Mouse (Mus musculus) hindbrain, postnatal 0 days (tissue): ENCODE measurements at regions not wholly inside any gene's neighbourhood (a gene's known extent, or its start where the extent isn't known, plus 50 kb on each side); places are given as distances from the start of the nearest gene placed in this dataset.

Source experiments
- ATAC-seq: fragments of 200-750 bp; cut with Nextera tagmentation; 2 replicates; pipeline ENCODE4 v1.8.0; 2017; ENCODE audit warnings: mild to moderate bottlenecking, moderate TSS enrichment, moderate library complexity
- DNase-seq: peaks from one replicate; pipeline ENCODE4 v3.0.0-alpha.2; 2015; ENCODE audit warnings: low spot score
- H3K27ac ChIP-seq: fragments of 300-500 bp; sonication (generic); 2 replicates; pipeline ENCODE4 v1.5.1; 2014; ENCODE audit warnings: mild to moderate bottlenecking
- H3K27me3 ChIP-seq: fragments of 300-500 bp; sonication (generic); 2 replicates; pipeline ENCODE4 v1.6.1; 2014; ENCODE audit warnings: low read length, mixed read lengths; ENCODE audit not compliant: insufficient read depth
- H3K36me3 ChIP-seq: fragments of 300-500 bp; sonication (generic); 2 replicates; pipeline ENCODE4 v1.6.1; 2014; ENCODE audit warnings: low read length, mixed read lengths; ENCODE audit not compliant: insufficient read depth
- H3K4me1 ChIP-seq: fragments of 300-500 bp; sonication (generic); 2 replicates; pipeline ENCODE4 v1.6.1; 2014; ENCODE audit warnings: antibody characterized with exemption, low read length, mixed read lengths; ENCODE audit not compliant: insufficient read depth
- H3K4me2 ChIP-seq: fragments of 300-500 bp; sonication (generic); 2 replicates; pipeline ENCODE4 v1.6.1; 2014; ENCODE audit warnings: low read depth, mild to moderate bottlenecking, low read length, moderate library complexity, mixed read lengths
- H3K4me3 ChIP-seq: fragments of 300-500 bp; sonication (generic); 2 replicates; pipeline ENCODE4 v1.5.1; 2014; ENCODE audit warnings: low read length
- H3K9ac ChIP-seq: fragments of 300-500 bp; sonication (generic); replicated peaks from 2 replicates; pipeline ENCODE4 v1.6.1; 2014; ENCODE audit warnings: mild to moderate bottlenecking, low read length, moderate library complexity, mixed read lengths
- H3K9me3 ChIP-seq: fragments of 300-500 bp; sonication (generic); 2 replicates; pipeline ENCODE4 v1.6.1; 2016; ENCODE audit warnings: low read length, mixed read lengths
- CTCF ChIP-seq: IDR thresholded peaks from 2 replicates; pipeline ENCODE4 v1.5.1; 2016; ENCODE audit warnings: antibody characterized with exemption, control low read depth, low read depth
- WGBS: fragments of 180-500 bp; shearing (Covaris S2); extraction: QIAGEN DNeasy Blood & Tissue Kit; methylation state at CpG from one replicate; pipeline ENCODE4 v1.1.7; 2014; 5-methylcytosine and 5-hydroxymethylcytosine counted together

DNA sequence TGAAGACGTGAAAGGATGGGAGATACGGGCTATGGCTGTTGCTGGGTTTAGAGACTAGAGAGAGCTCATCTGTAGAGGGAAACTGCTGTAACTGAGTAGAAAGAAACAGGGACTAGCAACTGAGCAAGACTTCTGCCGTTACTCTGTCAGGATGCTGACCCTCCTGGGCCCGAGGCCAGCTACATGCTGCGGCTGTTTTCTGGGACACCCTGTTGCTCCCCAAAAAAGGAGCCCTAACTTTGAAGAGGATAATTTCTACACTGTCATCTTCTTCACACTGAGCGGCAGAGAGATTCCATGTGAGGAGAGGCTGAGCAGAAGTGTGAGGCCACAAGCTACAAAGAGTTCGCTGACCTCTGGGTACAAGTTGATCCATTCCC is 74.2 kb upstream of the Ralgps2 start:
- no peak for DNase-seq
- Histone ChIP-seq H3K9me3 (no peaks in the 10 kb centered on the region), H3K4me1 (no peaks in the 10 kb centered on the region), H3K36me3 (no peaks in the 10 kb centered on the region), H3K4me2 (no peak overlapping the region), H3K27ac (no peak overlapping the region; the same call in 1 of the 2 replicates), H3K27me3 (no peaks in the 10 kb centered on the region), H3K9ac (no peak overlapping the region), H3K4me3 (no peak overlapping the region)
- TF ChIP-seq CTCF, result no peak
- WGBS, result 55% methylated on average over 7 of the region's 7 CpGs
- ATAC-seq, result no peak

DNA sequence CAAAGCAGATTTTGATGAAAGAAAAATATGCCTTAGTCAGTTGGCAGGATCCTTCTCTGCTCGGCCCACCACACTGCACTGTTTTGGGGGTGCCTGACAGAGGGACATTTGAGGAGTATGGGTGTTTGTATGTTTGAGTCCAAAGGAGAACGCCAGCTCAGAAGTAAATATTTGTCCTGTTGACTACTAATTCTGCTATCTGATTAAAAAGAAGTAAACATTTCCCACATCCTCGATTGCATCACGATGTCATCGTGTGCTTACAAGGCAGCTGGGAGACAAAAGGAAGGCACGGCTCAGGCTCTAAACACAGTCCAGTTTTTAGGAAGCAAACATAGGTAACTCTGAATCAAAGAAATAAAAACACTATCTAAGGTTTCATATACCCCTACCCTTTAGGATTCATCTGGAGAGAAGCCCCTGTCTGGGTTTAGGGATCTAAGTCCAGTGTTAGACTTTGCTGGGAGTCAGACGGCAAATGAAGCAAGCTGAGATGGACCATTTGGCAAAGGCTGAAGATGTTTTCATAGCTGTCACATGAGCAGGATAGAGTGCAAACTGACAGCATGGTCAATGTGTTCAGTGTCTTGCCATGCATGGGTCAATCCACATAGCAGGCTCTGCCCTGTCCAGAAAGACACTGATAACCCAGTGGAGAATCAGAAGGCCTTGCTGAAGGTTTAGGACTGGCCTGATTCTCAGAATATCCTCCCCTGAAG is 73.7 kb upstream of the Ralgps2 start:
- Histone ChIP-seq H3K27ac (no peak overlapping the region; the same call in 1 of the 2 replicates), H3K4me3 (no peak overlapping the region), H3K4me1 (no peaks in the 10 kb centered on the region), H3K9me3 (no peaks in the 10 kb centered on the region), H3K4me2 (no peak overlapping the region), H3K36me3 (no peaks in the 10 kb centered on the region), H3K27me3 (no peaks in the 10 kb centered on the region), H3K9ac (no peak overlapping the region)
- 67% methylated on average over 7 of the region's 7 CpGs for WGBS
- no peak for DNase-seq
- ATAC-seq, result no peak
- no peak for TF ChIP-seq CTCF

DNA sequence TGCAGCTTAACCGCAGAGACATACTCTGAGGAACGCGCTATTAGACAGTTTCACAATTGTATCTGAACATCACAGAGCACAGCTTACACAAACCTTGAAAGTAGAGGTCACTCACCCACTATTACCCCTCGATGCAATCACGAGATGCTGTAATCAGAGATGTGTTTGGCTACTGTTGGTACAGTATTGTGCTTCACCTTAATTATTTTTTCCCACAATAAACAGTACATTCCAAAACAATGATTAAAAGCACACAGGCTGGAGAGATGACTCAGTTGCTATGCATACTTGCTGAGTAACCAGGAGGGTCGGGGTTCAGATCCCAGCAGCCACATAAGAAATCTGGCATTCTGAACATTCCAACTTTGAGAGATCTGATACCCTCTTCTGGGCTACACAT is 71.8 kb upstream of the Ralgps2 start:
- H3K9me3 ChIP-seq, result no peaks in the 10 kb centered on the region
- no peak overlapping the region for H3K4me3 ChIP-seq
- H3K4me1 ChIP-seq, result no peaks in the 10 kb centered on the region
- no peak overlapping the region for H3K27ac ChIP-seq
- TF ChIP-seq CTCF, result no peak
- ATAC-seq, result no peak
- no peaks in the 10 kb centered on the region for H3K36me3 ChIP-seq
- WGBS, result 93% methylated on average over 6 of the region's 6 CpGs
- no peaks in the 10 kb centered on the region for H3K27me3 ChIP-seq
- H3K4me2 ChIP-seq, result no peak overlapping the region
- DNase-seq, result no peak
- no peak overlapping the region for H3K9ac ChIP-seq

DNA sequence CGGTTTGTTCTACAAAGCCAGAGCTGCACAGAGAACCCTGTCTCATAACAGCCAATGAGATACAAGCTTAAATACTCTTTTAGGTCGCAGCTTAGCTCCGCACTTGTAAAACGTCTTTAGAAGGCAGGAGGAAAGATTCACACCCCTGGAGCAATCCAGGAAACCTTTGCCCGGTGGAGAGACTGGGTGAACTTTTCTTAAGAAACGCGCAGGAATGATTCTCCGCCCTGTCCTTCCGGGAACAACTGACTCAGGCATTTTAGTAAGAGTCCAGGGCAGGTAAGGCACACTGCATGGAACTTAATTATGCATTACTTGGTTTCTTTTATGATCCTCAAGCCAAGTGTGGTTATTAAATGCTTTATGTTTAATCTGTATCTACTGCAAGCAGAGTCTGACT is 70.0 kb upstream of the Ralgps2 start:
- Histone ChIP-seq H3K4me3 (no peak overlapping the region), H3K9me3 (no peaks in the 10 kb centered on the region), H3K4me2 (no peak overlapping the region), H3K27me3 (no peaks in the 10 kb centered on the region), H3K36me3 (no peaks in the 10 kb centered on the region), H3K27ac (no peak overlapping the region), H3K4me1 (no peaks in the 10 kb centered on the region), H3K9ac (no peak overlapping the region)
- no peak for TF ChIP-seq CTCF
- no peak for DNase-seq
- no peak for ATAC-seq
- WGBS, result 81% methylated on average over 9 of the region's 9 CpGs

DNA sequence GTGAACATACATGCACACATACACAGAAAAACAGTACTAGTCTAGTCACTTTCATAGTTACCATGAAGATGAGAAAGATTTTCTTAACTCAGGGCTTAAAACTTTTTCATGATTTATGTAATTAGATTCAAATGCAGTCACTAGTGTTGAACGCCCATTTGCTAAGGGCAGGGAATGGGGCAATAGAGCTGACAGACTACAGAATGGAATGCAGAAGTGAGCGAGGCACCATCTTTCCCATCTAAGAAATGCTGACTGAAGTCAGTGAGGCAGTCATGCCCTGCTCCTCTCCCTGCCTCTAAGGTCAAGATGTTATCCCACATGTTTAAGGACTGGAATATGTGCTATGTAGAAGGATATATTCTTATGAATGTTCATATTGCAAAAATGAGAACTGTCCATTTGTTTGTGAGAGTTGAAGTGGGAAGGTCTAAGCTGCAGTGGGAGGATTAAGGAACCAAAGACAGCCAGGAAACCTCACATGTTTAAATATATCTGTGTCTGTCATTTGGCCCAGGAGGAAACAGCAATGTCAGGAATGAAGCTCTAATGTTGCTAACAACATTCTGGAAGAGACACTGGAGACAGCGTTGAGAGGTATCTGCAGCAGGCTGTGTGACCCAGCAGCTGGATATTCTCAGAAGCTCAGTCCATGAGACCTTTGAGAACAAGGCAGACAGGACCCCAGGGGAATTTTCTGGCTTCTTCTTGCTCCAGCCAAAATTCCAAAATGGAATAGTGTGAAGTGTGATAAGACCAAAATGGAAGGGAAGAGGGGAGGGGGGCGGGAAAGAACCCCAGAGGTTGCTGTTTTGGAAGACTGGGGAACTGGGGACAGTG is 68.7 kb upstream of the Ralgps2 start:
- ATAC-seq (no peak), DNase-seq (no peak)
- no peaks in the 10 kb centered on the region for H3K36me3 ChIP-seq
- no peaks in the 10 kb centered on the region for H3K27me3 ChIP-seq
- H3K4me1 ChIP-seq, result no peaks in the 10 kb centered on the region
- no peak overlapping the region for H3K4me3 ChIP-seq
- WGBS, result 86% methylated on average over 4 of the region's 4 CpGs
- no peaks in the 10 kb centered on the region for H3K9me3 ChIP-seq
- no peak overlapping the region for H3K27ac ChIP-seq
- no peak for TF ChIP-seq CTCF
- H3K9ac ChIP-seq, result no peak overlapping the region
- H3K4me2 ChIP-seq, result no peak overlapping the region

DNA sequence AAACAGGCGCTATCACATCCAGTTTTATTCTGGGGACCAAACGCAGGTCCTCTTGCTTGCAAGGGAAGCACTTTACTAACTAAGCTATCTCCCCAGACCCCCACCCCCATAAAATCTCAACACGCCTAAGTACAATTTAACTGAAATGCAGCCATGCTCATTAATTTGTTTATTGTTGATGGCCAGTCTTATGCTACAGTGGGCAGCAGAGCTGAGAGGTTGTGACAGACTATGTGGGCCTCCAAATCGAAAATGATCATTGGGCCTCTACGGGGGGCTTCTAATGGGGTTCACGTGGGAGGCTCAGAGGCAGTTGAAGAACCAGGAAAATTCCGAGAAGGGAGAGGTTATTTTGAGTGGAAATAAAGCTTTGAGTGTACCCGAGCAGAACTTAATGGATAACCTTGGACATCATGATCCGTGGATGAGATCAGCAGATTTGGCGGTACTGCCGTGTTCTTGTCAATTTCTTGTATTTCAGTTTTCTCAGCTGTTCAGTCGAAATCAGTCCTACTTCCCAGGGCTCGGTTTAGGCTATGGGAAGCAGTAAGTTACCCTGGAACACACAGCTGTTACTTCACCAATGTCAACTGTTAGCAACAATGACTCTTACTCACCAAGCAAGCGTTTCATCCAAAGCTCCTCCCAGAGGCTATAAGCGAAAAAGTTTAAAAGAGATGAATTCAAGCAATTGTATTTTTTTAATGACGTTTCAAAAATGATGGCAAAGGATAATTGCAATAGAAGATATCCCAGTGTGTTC is 65.1 kb upstream of the Ralgps2 start:
- Histone ChIP-seq H3K9ac (no peak overlapping the region), H3K36me3 (no peaks in the 10 kb centered on the region), H3K9me3 (no peaks in the 10 kb centered on the region), H3K4me2 (no peak overlapping the region), H3K4me1 (no peaks in the 10 kb centered on the region), H3K4me3 (no peak overlapping the region), H3K27me3 (no peaks in the 10 kb centered on the region), H3K27ac (no peak overlapping the region)
- TF ChIP-seq CTCF, result no peak
- DNase-seq (no peak), ATAC-seq (no peak)
- WGBS, result 77% methylated on average over 16 of the region's 16 CpGs
